Mouse (Mus musculus): ENCODE data around the gene Pygb.
A peak's percentile ranks its signal among the peaks of the same experiment; 100 is the strongest.

Pygb gene

DNA sequence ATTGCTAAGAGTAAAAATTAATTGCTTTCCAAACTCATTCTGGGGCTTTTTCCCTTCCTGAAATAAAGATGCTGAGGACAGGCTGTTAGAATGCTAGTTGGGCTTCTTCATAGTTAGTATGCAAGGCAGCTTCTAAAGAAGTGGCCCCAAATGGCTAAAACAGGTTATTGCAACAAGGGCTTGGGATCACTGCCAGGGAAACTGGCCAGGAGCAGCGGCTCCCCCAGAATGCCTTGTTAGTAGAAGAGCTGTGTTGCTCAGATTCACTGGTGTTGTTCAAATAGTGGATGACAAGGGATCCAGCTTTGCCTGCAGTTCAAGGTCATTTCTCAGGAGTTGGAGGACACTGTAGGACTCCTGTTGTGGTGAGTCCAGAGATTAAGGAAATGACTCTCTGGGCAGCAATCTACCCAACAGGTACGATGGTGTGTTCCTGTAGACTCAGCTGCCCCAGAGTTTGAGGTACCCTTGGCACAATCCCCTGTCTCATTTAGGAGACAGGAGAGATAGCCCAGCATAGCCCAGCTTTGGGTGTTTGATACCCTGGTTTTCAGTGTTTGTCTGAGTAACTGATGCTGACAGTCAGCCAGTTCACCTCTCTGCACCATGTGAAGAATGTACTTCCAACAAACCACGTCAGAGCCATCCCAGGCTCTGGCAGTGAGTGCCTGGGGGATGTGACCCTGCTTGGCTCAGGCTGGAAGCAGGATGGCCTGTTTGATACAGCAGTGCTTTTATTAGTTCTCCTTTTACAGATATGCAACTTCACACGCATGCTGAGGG, 2.4 kb downstream of the Pygb start:
- DNase-seq (ENCODE audit: low read depth in 1 of 2, low spot score in 2 of 2), result no peak

DNA sequence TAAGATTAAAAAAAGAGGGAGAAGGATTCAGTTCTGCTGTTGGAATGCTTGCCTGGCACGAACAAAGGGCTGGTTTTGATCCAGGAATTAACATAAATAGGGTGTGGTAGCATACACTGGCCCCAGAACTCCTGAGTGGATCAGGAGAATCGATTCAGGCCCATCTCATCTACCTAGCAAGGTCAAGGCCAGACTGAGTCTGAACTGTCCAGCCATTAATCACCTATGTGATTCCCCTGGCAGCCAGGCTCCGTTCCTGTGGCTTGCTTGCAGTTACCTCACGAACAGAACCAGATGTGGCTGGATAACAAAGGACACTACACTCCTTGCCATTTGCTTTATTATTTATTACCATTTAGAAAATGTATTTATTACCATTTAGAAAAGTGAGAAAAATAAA, 6.8 kb downstream of the Pygb start:
- DNase-seq (ENCODE audit: low read depth in 1 of 2, low spot score in 2 of 2), result no peak

DNA sequence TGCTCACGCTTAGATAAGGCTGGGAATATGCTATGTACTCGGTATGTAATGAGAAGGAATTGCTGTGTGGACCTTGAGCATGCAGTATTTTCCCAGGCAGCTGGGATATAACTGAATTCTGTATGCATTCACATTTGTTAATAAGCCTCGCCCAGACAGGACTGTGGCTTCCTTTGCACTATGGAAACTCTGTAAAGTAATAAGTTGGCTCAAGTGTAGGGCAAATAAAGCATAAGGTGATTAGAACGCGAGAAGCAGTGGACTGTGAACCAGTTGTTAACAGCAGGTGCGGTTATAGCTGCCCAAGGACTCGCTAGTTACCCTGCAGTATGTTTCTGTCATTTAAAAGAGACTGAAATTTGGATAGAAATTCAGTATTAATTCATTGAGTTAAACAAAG, 11.5 kb downstream of the Pygb start:
- no peak for DNase-seq (ENCODE audit: low read depth in 1 of 2, low spot score in 2 of 2)

DNA sequence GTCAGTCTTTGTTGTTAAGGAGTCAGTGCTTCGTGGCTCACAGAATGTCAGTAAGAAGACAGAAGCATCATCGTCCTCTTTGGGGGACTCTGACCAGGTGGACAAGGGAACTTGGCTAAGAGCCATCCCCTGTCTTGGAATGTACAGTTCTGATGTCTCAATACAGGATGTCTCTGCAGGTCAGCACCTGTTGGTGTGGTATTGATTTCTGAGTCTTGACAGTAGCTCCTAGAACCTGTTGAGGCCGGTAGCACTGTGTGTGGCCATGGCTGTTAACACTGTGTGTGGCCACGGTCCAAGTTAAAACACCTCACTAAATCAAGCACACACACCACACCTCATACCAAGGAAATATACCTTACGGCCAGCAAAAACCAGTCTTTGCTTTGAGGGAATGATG, 14.1 kb downstream of the Pygb start:
- DNase-seq (ENCODE audit: low read depth in 1 of 2, low spot score in 2 of 2), result no peak

DNA sequence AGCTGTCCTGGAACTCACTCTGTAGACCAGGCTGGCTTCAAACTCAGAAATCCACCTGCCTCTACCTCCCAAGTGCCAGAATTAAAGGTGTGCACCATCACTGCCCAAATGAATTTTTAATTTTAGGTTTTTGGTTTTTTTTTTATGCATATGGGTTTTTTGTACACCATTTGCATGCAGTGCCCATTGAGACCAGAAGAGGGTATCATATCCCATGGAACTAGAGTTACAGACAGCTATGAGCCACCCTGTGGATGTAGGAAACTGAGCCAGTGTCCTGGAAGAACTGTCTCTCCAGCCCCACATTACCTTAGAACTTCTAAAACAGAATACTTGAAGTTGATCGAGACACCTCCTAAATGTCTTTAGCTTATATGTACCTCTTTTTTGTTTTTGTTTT, 16.5 kb downstream of the Pygb start:
- no peak for DNase-seq (ENCODE audit: low read depth in 1 of 2, low spot score in 2 of 2)

DNA sequence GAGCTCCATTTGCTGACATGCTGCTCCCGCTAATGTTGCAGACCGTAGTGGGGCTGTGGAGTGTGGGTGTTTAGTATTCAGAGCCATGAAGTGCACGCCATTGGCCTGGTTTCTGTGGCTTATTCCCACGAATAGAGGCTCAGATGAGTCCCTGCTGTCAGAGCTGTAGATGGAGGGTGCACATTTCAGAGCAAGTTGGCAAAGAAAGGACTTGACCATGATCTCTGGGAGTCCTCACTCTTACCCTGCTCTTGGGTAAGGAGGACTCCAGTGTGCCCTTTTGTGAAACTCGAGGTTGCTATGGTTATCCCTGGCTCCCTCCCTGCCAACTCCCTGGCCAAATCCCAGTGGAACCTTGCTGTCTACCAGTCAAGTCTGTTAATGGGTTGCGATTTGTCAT, 21.8 kb downstream of the Pygb start:
- no peak for DNase-seq (ENCODE audit: low read depth in 1 of 2, low spot score in 2 of 2)

DNA sequence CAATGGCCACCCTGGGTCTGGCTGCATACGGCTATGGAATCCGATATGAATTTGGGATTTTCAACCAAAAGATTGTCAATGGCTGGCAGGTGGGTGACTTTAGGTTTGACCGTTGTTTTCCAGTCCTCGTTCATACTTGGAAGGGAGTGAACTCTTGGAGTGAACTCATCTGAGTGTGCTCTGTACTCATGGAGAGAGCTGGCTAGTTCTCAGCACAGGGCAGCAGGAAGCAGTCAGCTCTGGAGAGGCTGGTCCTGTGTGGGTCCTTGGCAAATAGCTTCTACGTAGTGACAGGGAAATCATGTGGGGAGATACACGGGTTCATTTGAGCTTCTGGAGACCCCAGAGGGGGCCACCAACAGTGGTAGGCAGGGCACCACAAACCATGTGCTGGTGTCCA, 22.3 kb downstream of the Pygb start:
- no peak for DNase-seq (ENCODE audit: low read depth in 1 of 2, low spot score in 2 of 2)

DNA sequence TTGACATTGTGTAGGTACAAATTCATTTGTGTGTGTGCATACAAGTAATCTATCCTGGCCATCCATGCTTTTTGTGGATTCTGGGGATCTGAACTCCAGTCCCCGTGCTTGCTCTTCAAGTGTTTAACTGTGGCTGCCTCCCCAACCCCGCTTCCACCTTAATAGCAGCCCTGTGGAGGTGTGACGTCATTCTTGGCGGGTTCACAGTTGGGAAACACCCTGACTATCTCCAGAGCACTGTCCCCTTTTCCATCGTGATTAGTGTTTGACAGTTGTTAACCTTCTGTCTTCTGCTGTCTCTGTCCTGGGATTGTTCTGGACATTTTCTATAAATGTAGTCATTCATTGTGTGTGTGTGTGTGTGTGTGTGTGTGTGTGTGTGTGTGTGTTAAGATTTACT, 24.1 kb downstream of the Pygb start:
- no peak for DNase-seq (ENCODE audit: low read depth in 1 of 2, low spot score in 2 of 2)

DNA sequence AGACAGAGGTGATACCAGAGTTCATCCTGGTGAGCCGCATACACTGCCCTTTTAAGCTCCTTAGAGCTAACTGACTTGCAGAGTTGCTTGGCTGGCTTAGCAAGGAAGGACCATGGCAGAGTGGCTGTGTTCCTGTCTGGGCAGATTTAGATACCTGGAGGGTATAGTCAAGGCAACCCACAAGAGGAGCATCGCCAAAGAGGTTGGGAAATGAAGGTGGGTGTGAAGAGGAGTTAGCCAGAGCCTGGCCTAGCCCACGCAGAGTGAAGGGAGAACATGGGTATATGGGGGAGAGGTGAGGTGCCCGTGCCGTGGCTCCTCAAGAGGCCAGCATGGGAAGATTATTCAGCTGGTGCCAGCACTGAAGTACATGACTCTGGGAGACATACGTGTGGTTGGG, 26.3 kb downstream of the Pygb start:
- no peak for DNase-seq (ENCODE audit: low read depth in 1 of 2, low spot score in 2 of 2)

DNA sequence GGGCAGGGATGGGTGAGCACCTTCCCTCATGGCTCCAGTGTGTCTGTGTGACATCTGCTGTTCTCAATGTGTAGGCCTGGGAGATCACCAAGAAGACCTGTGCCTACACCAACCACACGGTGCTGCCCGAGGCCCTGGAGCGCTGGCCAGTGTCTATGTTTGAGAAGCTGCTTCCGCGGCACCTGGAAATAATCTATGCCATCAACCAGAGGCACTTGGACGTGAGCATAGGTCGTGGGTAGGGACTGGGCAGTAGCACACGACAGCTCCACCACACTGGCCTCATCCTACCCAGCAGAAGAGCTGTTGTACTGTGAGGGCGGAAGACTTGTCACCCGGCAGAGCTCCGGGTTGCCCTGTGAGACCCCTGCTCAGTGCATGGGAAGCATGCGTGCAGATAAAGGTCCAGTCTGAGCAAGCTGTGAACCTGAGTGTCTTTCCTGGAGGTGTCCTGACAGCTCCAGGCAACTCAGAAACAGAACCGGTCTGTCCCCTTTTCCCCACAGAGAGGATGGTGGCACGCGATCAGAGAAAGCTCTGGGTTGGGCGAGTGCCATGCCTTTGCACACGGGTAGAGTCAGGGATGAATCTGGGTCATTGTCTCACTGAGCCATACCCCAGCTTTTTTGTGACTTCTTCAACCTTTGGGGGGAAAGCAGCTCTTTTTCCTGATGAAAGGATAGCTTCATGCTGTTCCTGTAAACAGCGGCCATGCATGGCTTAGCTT, 30.3 kb downstream of the Pygb start:
- no peak for DNase-seq (ENCODE audit: low read depth in 1 of 2, low spot score in 2 of 2)

DNA sequence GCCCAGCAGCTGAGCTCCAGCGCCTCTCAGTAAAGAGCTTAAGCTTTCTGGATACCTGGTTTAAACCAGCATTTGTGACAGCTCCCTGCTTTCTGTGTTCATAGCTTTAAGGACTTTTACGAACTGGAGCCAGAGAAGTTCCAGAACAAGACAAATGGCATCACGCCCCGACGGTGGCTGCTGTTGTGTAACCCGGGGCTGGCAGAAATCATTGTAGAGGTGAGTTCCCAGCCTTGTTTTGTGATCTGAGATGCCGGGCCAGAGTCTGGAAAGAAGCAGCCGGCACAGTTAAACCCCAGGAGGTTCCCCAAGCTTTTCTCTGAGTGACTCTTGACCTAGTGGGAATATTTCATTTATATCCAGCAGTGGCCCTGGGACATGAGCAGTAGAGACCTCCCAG, 32.2 kb downstream of the Pygb start:
- DNase-seq (ENCODE audit: low read depth in 1 of 2, low spot score in 2 of 2), result no peak

DNA sequence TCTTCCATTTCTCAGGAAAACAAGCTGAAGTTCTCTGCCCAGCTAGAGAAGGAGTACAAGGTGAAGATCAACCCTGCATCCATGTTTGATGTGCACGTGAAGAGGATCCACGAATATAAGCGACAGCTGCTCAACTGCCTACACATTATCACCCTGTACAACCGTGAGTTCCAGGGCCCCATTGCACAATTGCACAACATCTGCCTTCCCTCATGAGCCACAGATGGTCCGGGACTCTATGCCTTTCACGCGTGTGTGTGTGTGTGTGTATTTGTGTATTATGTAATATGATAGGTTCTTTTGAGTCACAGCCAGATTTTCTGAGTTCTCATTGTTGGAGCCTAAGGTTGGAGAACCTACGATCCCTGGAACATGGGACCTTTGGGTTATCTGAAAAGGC, 34.2 kb downstream of the Pygb start:
- no peak for DNase-seq (ENCODE audit: low read depth in 1 of 2, low spot score in 2 of 2)

DNA sequence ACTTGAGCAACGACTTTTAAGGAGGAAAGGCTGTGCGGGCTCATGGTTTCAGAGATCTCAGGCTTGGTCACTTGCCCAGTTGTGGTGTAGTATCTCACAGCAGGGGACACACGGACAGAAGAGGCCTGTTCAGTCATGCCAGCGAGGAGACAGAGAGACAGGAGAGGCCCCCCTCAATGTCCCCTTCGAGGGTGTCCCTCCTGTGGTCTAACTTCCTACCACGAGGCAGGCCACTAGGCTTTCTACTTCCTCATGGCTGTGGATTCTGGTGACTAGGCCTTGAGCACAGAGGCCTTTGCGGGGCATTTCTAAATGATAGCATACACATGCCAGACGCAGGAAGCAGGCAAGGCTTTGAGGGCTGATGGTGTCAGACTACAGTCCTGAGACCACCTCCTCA, 36.5 kb downstream of the Pygb start:
- DNase-seq (ENCODE audit: low read depth in 1 of 2, low spot score in 2 of 2), result no peak

DNA sequence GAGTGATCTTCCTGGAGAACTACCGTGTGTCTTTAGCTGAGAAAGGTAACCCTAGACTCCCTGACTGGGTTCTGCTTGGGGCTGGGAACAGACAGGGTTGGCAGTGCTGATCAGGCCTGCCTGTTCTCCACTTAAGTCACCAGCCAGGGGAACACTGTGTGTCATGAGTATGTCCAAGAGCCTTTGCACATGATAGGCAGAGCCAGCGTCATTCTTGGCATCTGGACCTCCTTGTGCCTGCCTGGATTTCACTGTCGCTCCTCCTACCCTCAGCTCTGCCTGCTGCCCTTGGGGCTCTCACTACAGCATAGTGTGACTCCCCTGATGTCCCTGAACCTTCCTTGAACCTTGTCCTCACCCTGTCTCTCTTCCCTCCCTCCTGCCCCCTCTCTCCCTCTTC, 39.9 kb downstream of the Pygb start:
- no peak for DNase-seq (ENCODE audit: low read depth in 1 of 2, low spot score in 2 of 2)

DNA sequence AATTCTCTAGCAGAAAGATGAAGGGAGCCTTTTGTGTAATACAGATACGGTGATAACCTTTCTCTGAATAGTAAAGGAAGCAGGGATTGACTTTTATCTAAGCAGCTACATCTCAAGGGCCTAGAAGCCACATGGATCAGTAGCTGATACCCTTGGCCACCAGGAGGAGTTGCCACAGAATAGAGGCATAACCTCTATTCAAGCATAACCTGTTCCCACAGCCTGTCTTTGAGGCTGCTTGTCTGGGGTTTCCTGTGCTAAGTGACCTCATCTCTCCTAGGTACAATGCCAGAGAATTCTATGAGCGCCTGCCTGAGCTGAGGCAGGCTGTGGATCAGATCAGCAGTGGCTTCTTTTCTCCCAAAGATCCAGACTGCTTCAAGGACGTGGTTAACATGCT, 41.6 kb downstream of the Pygb start:
- DNase-seq (ENCODE audit: low read depth in 1 of 2, low spot score in 2 of 2), result no peak

DNA sequence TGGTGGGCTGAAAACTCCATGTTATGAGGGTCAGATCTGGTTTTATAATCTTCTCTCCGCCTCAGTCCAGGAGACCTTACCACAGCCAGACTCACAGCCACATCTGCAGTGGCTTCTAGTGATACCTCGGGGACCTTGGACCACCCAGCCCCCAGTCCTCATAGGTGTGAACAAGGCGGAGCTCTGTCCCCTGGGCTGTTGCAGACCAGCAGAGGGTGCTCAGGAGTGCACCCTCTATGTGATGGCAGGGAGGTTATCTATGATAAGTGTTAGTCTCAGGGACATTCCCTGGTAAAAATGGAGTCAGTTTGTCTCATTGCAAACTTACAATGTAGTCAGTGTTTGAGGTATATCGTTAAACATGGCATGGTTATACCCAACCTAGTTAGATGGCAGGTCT, 42.1 kb downstream of the Pygb start:
- DNase-seq (ENCODE audit: low read depth in 1 of 2, low spot score in 2 of 2), result no peak

DNA sequence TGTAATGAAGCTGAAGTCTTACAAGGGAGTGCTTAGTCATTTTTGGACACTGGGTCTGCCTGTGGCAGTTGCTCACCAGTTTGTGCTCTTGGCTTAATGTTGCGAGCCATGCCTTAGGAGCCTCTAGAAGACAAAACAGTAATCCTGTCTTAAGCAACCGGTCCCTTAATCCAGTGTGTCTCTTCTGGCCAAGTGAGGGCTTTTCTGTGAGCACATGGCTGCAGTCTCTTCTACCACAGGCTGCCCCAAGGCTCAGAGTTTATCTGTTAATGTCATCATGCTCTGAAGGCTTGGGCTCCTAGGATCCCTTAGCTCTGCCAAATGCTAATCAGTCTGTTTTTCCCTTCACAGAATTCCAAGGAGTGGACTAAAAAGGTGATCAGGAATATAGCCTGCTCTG, 43.5 kb downstream of the Pygb start:
- DNase-seq (ENCODE audit: low read depth in 1 of 2, low spot score in 2 of 2), result no peak

DNA sequence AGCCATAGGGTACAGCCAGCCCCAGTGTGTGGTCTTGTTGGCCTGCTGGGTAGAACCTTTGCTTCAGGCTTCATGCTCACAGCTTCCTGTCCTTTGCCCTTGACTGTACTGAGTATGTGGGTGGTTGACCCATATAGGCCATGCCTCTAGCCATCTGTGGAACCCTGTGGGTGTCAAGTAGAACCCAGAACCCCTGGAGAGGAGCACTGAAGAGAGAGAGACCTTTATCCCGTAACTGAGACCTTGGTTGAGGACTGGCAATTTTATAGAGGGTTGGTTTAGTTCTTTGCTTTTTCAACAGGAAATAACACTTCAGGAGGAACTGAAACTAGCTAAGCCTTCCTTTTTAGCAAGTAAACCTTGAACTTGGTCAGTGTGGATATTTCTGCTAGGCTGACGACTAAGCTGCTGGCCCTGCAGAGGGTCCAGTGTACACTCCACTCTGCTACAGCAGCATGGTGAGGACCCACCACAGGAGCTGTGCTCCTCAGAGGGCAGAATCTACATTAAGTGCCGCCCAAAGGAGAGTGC, 44.4 kb downstream of the Pygb start:
- DNase-seq (ENCODE audit: low read depth in 1 of 2, low spot score in 2 of 2), result peak in 1 of 2 experiments; percentile 6

DNA sequence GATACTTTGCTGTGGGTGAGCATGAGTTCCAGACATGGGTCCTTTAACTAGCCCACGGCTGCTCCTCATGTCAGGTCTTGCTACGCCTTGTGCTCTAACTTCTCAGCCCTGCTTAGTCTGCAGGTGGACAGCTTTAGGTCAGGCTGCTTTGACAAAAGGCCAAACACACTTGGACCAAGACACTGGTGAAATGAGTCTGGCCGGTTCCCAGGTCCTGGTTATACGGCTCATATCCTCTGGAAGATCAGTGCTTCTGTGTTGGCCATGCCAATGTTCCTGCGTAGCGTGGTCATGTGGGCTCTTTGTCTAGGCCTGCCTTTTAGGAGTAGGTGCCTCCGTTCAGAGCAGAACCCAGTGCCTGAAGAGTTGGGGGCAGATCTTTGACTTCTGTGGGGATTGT, 45.5 kb downstream of the Pygb start:
- DNase-seq (ENCODE audit: low read depth in 1 of 2, low spot score in 2 of 2), result no peak

DNA sequence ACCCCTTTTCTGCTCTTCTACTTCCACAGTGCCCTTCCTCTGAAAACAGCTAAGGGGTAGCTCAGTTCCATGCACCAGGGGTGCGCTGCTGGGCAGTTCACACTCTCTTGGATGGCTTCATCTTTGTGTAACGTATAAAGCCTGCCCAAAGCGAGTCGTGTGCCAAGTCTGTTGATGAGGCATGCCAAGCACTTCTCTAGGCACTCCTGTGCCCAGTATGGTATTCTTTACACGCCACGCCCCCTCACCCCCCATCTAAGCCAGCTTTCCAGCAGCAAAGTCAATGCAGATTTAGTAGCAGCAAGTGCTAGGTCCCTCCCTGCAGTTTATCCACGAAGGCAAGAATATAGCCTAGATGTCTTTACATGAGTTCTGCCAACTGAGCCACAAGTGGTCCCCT, 48.1 kb downstream of the Pygb start:
- no peak for DNase-seq (ENCODE audit: low read depth in 1 of 2, low spot score in 2 of 2)

DNA sequence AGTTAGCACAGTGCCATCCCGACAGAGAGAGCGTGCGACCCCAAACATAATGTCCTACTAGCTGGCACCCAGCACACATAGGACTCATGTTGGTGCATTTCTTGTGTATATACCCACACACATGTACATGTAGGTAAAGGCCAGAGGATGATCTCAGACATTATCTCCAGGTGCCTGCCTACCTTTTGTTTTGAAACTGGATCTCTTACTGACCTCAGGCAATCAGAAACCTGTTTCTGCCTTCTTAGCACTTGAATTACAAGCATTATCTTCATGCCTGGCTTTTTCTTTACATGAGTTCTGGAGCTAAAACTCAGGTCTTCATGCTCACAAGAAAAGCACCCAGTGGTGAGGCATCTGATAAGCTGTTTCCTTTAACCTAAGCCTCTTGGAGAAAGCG, 49.4 kb downstream of the Pygb start:
- DNase-seq (ENCODE audit: low read depth in 1 of 2, low spot score in 2 of 2), result no peak

DNA sequence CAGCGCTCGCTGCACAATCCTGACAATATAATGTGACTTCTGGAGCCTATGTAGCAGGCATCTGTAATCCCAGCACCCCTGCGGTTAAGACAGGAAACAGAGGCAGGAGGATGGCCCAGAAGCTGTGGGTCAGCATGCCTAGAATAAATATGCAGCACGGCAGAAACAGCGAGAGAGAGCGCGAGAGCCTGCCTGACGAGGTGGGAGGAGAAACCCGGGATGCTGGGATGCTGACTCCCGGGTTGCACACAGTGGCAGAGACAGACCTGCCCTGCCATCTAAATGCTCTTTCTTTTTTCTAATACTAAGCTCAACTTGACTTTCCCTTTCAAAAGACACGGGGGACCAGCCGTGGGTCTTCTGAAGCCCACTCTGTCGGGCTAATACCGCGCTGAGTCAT, 50.4 kb downstream of the Pygb start:
- no peak for DNase-seq (ENCODE audit: low read depth in 1 of 2, low spot score in 2 of 2)

DNA sequence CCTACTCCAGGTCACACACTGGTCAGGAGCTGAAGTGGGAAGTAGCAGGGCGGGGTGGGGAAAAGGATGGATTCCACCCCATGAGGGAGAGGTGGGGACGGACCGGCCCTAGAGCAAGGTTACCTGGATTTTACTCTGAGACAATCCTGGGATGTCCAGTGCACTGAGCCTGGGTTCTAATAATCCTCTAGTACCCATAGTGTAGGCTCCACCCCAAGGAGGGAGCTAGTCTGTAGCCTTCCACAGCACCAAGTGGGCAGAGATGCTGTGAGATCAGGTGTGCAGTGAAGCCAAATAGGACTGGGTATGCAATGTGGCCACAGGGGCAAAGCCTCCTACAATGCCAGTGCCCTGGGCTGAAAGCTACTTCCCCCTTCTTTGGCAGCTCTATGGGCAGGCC, 51.2 kb downstream of the Pygb start:
- no peak for DNase-seq (ENCODE audit: low read depth in 1 of 2, low spot score in 2 of 2)
